Mouse (Mus musculus) hindbrain, embryonic 15.5 days (tissue): ENCODE results near the gene Exoc8. TPM values are rescaled to one million over a fixed set of nuclear protein-coding genes. Genes with fewer than 3 reads are reported as not detected.

Source experiments
- ATAC-seq: fragments of 200-750 bp; cut with Nextera tagmentation; 2 replicates; pipeline ENCODE4 v1.8.0; 2017; ENCODE audit warnings: low read depth, moderate number of reproducible peaks, moderate TSS enrichment; ENCODE audit not compliant: low FRiP score
- H3K27ac ChIP-seq: fragments of 300-500 bp; sonication (generic); replicated peaks from 2 replicates; pipeline ENCODE4 v1.5.1; 2015; ENCODE audit warnings: mild to moderate bottlenecking, inconsistent platforms
- H3K27me3 ChIP-seq: fragments of 300-500 bp; sonication (generic); 2 replicates; pipeline ENCODE4 v1.6.1; 2015; ENCODE audit warnings: control low read depth, inconsistent platforms
- H3K36me3 ChIP-seq: fragments of 300-500 bp; sonication (generic); 2 replicates; pipeline ENCODE4 v1.6.1; 2015; ENCODE audit warnings: control low read depth, inconsistent platforms
- H3K4me1 ChIP-seq: fragments of 300-500 bp; sonication (generic); replicated peaks from 2 replicates; pipeline ENCODE4 v1.6.1; 2015; ENCODE audit warnings: control low read depth, inconsistent platforms
- H3K4me2 ChIP-seq: fragments of 300-500 bp; sonication (generic); 2 replicates; pipeline ENCODE4 v1.6.1; 2015; ENCODE audit warnings: moderate library complexity, mild to moderate bottlenecking, inconsistent platforms
- H3K4me3 ChIP-seq: fragments of 300-500 bp; sonication (generic); 2 replicates; pipeline ENCODE4 v1.5.1; 2015; ENCODE audit warnings: mild to moderate bottlenecking, inconsistent platforms
- H3K9ac ChIP-seq: fragments of 300-500 bp; sonication (generic); 2 replicates; pipeline ENCODE4 v1.6.1; 2015; ENCODE audit warnings: inconsistent platforms
- H3K9me3 ChIP-seq: fragments of 300-500 bp; sonication (generic); 2 replicates; pipeline ENCODE4 v1.6.1; 2016; ENCODE audit warnings: control low read depth, inconsistent platforms
- WGBS: fragments of 180-500 bp; shearing (Covaris S2); methylation state at CpG from one replicate; pipeline ENCODE4 v1.1.7; 2015; 5-methylcytosine and 5-hydroxymethylcytosine counted together
- polyA plus RNA-seq: library from polyadenylated mRNA; unstranded; fragments of >200 nt; fragmentation: Nextera tagmentation; extraction: Ambion mirVana; gene quantifications from 2 replicates; pipeline ENCODE4 v1.2.1, GENCODE M21; 2015

Exoc8 gene
- polyA plus RNA-seq = 14.6 and 15.2 TPM in 2 replicates

- Histone ChIP-seq H3K4me2 (peak within 1 kb of the TSS; percentile 90), H3K9ac (peak within 1 kb of the TSS; percentile 85), H3K27ac (peak within 1 kb of the TSS; percentile 85), H3K27me3 (no peaks in the 10 kb centered on the region), H3K36me3 (peaks cover 44% of the 10 kb centered on the region), H3K4me1 (peaks cover 50% of the 10 kb centered on the region), H3K9me3 (no peaks in the 10 kb centered on the region), H3K4me3 (peak within 1 kb of the TSS; percentile 84)
- under 1% methylated on average over 109 of the region's 114 CpGs for WGBS
- peak; percentile 92 for ATAC-seq
Observed at GRCm38 (mm10) chr8:124897386-124898250, at the start of gene Exoc8, which contains the start of gene Sprtn. Gene Exoc8 (minus strand): TSS chr8:124897705. Gene Sprtn (plus strand): TSS chr8:124897886.

GRCm38 (mm10) chr8:124944406-124944805 is 46.9 kb upstream of the Exoc8 start:
- Histone ChIP-seq H3K27me3 (no peaks in the 10 kb centered on the region), H3K36me3 (no peaks in the 10 kb centered on the region), H3K4me1 (peaks cover 43% of the 10 kb centered on the region), H3K27ac (no peak overlapping the region), H3K4me2 (no peak overlapping the region), H3K9me3 (no peaks in the 10 kb centered on the region), H3K4me3 (no peak overlapping the region), H3K9ac (no peak overlapping the region)
- no peak for ATAC-seq
- 47% methylated on average over 7 of the region's 7 CpGs for WGBS

- Histone ChIP-seq H3K4me1 (peaks cover 43% of the 10 kb centered on the region), H3K4me3 (no peak overlapping the region), H3K27ac (no peak overlapping the region), H3K27me3 (no peaks in the 10 kb centered on the region), H3K9me3 (no peaks in the 10 kb centered on the region), H3K9ac (no peak overlapping the region), H3K4me2 (no peak overlapping the region), H3K36me3 (peaks cover 5% of the 10 kb centered on the region; the same call in 1 of the 2 replicates)
- ATAC-seq = no peak
- 88% methylated on average over 6 of the region's 6 CpGs for WGBS
Observed at GRCm38 (mm10) chr8:124943801-124944200, 46.3 kb upstream of the Exoc8 start.

GRCm38 (mm10) chr8:124937293-124937692 is 39.8 kb upstream of the Exoc8 start:
- H3K4me2 ChIP-seq = no peak overlapping the region
- ATAC-seq = no peak
- no peak overlapping the region for H3K27ac ChIP-seq
- no peak overlapping the region for H3K4me3 ChIP-seq
- peaks cover 5% of the 10 kb centered on the region for H3K36me3 ChIP-seq
- H3K9me3 ChIP-seq = no peaks in the 10 kb centered on the region
- no peak overlapping the region for H3K9ac ChIP-seq
- WGBS = 97% methylated on average over 4 of the region's 4 CpGs
- no peaks in the 10 kb centered on the region for H3K4me1 ChIP-seq
- H3K27me3 ChIP-seq = no peaks in the 10 kb centered on the region

GRCm38 (mm10) chr8:124936699-124937098 is 39.2 kb upstream of the Exoc8 start:
- Histone ChIP-seq H3K9ac (no peak overlapping the region), H3K9me3 (no peaks in the 10 kb centered on the region), H3K27ac (no peak overlapping the region), H3K27me3 (no peaks in the 10 kb centered on the region), H3K36me3 (peaks cover 5% of the 10 kb centered on the region), H3K4me2 (no peak overlapping the region), H3K4me3 (no peak overlapping the region), H3K4me1 (no peaks in the 10 kb centered on the region)
- ATAC-seq = no peak
- WGBS = 96% methylated on average over 10 of the region's 10 CpGs

- ATAC-seq = no peak
- Histone ChIP-seq H3K9me3 (no peaks in the 10 kb centered on the region), H3K4me2 (no peak overlapping the region), H3K27me3 (no peaks in the 10 kb centered on the region), H3K4me3 (no peak overlapping the region), H3K36me3 (peaks cover 5% of the 10 kb centered on the region), H3K27ac (no peak overlapping the region), H3K4me1 (no peaks in the 10 kb centered on the region), H3K9ac (no peak overlapping the region)
- WGBS = 87% methylated on average over 5 of the region's 5 CpGs
Observed at GRCm38 (mm10) chr8:124935116-124935515, 37.6 kb upstream of the Exoc8 start.

- no peak overlapping the region for H3K27ac ChIP-seq
- H3K4me2 ChIP-seq = no peak overlapping the region
- H3K27me3 ChIP-seq = no peaks in the 10 kb centered on the region
- no peaks in the 10 kb centered on the region for H3K9me3 ChIP-seq
- WGBS = 85% methylated on average over 3 of the region's 3 CpGs
- no peak overlapping the region for H3K9ac ChIP-seq
- ATAC-seq = no peak
- H3K4me3 ChIP-seq = no peak overlapping the region
- no peaks in the 10 kb centered on the region for H3K4me1 ChIP-seq
- H3K36me3 ChIP-seq = no peaks in the 10 kb centered on the region; the same call in 1 of the 2 replicates
Observed at GRCm38 (mm10) chr8:124932435-124932834, 34.9 kb upstream of the Exoc8 start.

GRCm38 (mm10) chr8:124930649-124931048 is 33.1 kb upstream of the Exoc8 start:
- Histone ChIP-seq H3K4me2 (no peak overlapping the region), H3K27me3 (no peaks in the 10 kb centered on the region), H3K9ac (no peak overlapping the region), H3K36me3 (no peaks in the 10 kb centered on the region), H3K9me3 (no peaks in the 10 kb centered on the region), H3K27ac (no peak overlapping the region), H3K4me1 (no peaks in the 10 kb centered on the region; the same call in 1 of the 2 replicates), H3K4me3 (no peak overlapping the region)
- no peak for ATAC-seq
- 84% methylated on average over 4 of the region's 4 CpGs for WGBS

- no peak overlapping the region for H3K9ac ChIP-seq
- WGBS = 91% methylated on average over 13 of the region's 13 CpGs
Observed at GRCm38 (mm10) chr8:124930086-124930485, 32.6 kb upstream of the Exoc8 start.

GRCm38 (mm10) chr8:124929006-124929405 is 31.5 kb upstream of the Exoc8 start:
- no peak for ATAC-seq

More at GRCm38 (mm10) chr8:124930086-124930485, 32.6 kb upstream of the Exoc8 start:
- Histone ChIP-seq H3K4me2 (no peak overlapping the region), H3K27me3 (no peaks in the 10 kb centered on the region), H3K9me3 (no peaks in the 10 kb centered on the region), H3K27ac (no peak overlapping the region), H3K36me3 (no peaks in the 10 kb centered on the region), H3K4me1 (no peaks in the 10 kb centered on the region; the same call in 1 of the 2 replicates), H3K4me3 (no peak overlapping the region)
- no peak for ATAC-seq

GRCm38 (mm10) chr8:124926351-124926771 is 28.9 kb upstream of the Exoc8 start:
- Histone ChIP-seq H3K4me2 (no peak overlapping the region), H3K27ac (peak overlapping the region; percentile 8; the same call in 1 of the 2 replicates), H3K27me3 (no peaks in the 10 kb centered on the region), H3K9me3 (no peaks in the 10 kb centered on the region), H3K9ac (no peak overlapping the region), H3K36me3 (no peaks in the 10 kb centered on the region), H3K4me1 (peaks cover 15% of the 10 kb centered on the region), H3K4me3 (no peak overlapping the region)
- no peak for ATAC-seq
- WGBS = 81% methylated on average over 10 of the region's 10 CpGs

More at GRCm38 (mm10) chr8:124929006-124929405, 31.5 kb upstream of the Exoc8 start:
- Histone ChIP-seq H3K27ac (no peak overlapping the region), H3K4me1 (no peaks in the 10 kb centered on the region; the same call in 1 of the 2 replicates), H3K4me3 (no peak overlapping the region), H3K27me3 (no peaks in the 10 kb centered on the region), H3K4me2 (no peak overlapping the region), H3K36me3 (no peaks in the 10 kb centered on the region), H3K9ac (no peak overlapping the region), H3K9me3 (no peaks in the 10 kb centered on the region)
- 92% methylated on average over 11 of the region's 11 CpGs for WGBS

- no peak for ATAC-seq
- H3K9me3 ChIP-seq = no peaks in the 10 kb centered on the region
- no peak overlapping the region for H3K4me3 ChIP-seq
- H3K27me3 ChIP-seq = no peaks in the 10 kb centered on the region
- H3K27ac ChIP-seq = peak overlapping the region; percentile 8; the same call in 1 of the 2 replicates
- peaks cover 15% of the 10 kb centered on the region for H3K4me1 ChIP-seq
- H3K4me2 ChIP-seq = no peak overlapping the region
- 85% methylated on average over 14 of the region's 14 CpGs for WGBS
- no peak overlapping the region for H3K9ac ChIP-seq
- H3K36me3 ChIP-seq = no peaks in the 10 kb centered on the region
Observed at GRCm38 (mm10) chr8:124925544-124926266, 28.2 kb upstream of the Exoc8 start.
